Mouse (Mus musculus): ENCODE results near the gene Mrpl47. TPM values are rescaled to one million over a fixed set of nuclear protein-coding genes. Genes with fewer than 3 reads are reported as not detected.

Gene Mrpl47
- polyA plus RNA-seq, 1 experiment from 2014 or later = 33.7 TPM

DNA sequence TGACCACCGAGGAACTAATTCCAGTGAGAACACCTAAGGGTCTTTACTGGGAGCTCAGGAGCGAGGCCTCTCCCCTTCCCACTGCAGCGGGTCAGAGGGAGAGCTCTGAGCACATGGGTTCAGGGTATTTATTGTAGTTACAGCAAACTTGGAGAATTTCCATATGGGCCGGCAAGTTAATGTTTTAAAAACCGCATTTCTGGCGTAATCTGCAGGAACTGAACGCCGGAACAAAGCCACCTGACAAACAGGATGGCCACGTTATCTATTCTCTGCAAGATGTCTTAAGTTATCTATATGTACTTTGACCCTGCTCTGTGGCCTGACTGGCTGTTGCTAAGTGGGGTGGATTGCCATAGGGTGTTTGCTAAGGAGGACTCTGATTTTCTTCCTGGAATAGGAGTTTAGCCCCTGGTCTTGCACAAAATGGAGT, 47.8 kb downstream of the Mrpl47 start:
- Histone ChIP-seq H3K4me2 (replicated peaks; ENCODE audit: low read depth, low read length) (no peak overlapping the region), H3K36me3 (ENCODE audit: control insufficient read depth, insufficient read depth, low read length) (no peaks in the 10 kb centered on the region), H3K4me3 (ENCODE audit: low read depth, low read length) (no peak overlapping the region), H3K9ac (replicated peaks; ENCODE audit: low read depth, low read length) (no peak overlapping the region), H3K4me1 (ENCODE audit: control insufficient read depth, insufficient read depth, low read length) (no peaks in the 10 kb centered on the region), H3K27ac (ENCODE audit: low read length) (no peak overlapping the region), H3K9me3 (ENCODE audit: control insufficient read depth, low read depth, low read length) (no peaks in the 10 kb centered on the region), H3K27me3 (ENCODE audit: control insufficient read depth, insufficient read depth, low read length) (no peaks in the 10 kb centered on the region)
- 56% methylated on average over 9 of the region's 9 CpGs for WGBS
- no peak for ATAC-seq (ENCODE audit: insufficient number of reproducible peaks, insufficient read depth, low FRiP score, low read depth)

DNA sequence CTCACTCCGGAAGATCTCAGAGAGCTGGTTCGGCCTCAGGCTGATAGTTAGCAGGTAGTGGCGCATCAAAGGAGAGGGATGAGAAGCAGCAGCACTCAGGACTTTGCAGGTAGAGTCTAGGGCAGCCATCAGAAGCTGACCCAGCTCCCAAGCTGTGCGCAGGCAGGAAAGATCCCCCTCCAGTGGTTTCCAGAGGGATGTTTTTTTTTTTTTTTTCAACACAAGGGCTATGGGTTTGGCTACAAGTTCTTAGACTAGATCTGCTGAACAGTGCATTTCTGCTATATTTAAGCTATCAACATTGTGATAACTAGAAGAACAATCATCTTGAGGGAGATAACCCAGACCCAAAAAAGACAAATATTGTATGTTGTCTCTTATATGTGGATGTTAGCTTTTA, 50.2 kb downstream of the Mrpl47 start:
- Histone ChIP-seq H3K27me3 (ENCODE audit: control insufficient read depth, insufficient read depth, low read length) (no peaks in the 10 kb centered on the region), H3K4me1 (ENCODE audit: control insufficient read depth, insufficient read depth, low read length) (no peaks in the 10 kb centered on the region), H3K36me3 (ENCODE audit: control insufficient read depth, insufficient read depth, low read length) (no peaks in the 10 kb centered on the region), H3K9me3 (ENCODE audit: control insufficient read depth, low read depth, low read length) (no peaks in the 10 kb centered on the region), H3K4me2 (replicated peaks; ENCODE audit: low read depth, low read length) (no peak overlapping the region), H3K9ac (replicated peaks; ENCODE audit: low read depth, low read length) (no peak overlapping the region), H3K4me3 (ENCODE audit: low read depth, low read length) (no peak overlapping the region), H3K27ac (ENCODE audit: low read length) (no peak overlapping the region)
- no peak for ATAC-seq (ENCODE audit: insufficient number of reproducible peaks, insufficient read depth, low FRiP score, low read depth)
- 45% methylated on average over 4 of the region's 4 CpGs for WGBS

- Histone ChIP-seq H3K27me3 (ENCODE audit: control insufficient read depth, insufficient read depth, low read length) (no peaks in the 10 kb centered on the region), H3K4me3 (ENCODE audit: low read depth, low read length) (no peak overlapping the region), H3K4me2 (replicated peaks; ENCODE audit: low read depth, low read length) (no peak overlapping the region), H3K4me1 (ENCODE audit: control insufficient read depth, insufficient read depth, low read length) (no peaks in the 10 kb centered on the region), H3K36me3 (ENCODE audit: control insufficient read depth, insufficient read depth, low read length) (no peaks in the 10 kb centered on the region), H3K9ac (replicated peaks; ENCODE audit: low read depth, low read length) (no peak overlapping the region), H3K9me3 (ENCODE audit: control insufficient read depth, low read depth, low read length) (no peaks in the 10 kb centered on the region), H3K27ac (ENCODE audit: low read length) (no peak overlapping the region)
- WGBS = 67% methylated on average over 1 of the region's 1 CpGs
- ATAC-seq (ENCODE audit: insufficient number of reproducible peaks, insufficient read depth, low FRiP score, low read depth) = no peak
These were observed 50.9 kb downstream of the Mrpl47 start for GRCm38 (mm10) chr3:32686537-32686936.

DNA sequence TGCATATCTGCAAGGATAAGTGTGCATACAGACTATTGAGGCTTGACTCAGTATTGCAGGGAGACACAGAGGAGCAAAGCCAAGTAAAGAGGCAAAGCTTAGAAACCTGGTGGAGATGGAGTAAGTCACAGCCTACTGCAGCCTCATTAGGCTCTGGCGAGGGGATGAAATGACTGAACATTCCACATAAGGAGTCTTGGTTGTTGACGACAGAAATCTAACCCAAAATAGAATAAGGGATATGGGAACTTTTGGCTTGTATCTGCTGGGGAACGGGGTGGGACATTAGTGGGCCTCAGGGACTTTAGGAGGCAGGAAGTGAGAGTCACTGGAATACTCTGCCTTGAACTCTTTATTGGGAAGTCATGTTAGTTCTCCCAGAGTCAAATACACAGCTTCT, 52.8 kb downstream of the Mrpl47 start:
- 80% methylated on average over 3 of the region's 3 CpGs for WGBS
- Histone ChIP-seq H3K4me3 (ENCODE audit: low read depth, low read length) (no peak overlapping the region), H3K36me3 (ENCODE audit: control insufficient read depth, insufficient read depth, low read length) (no peaks in the 10 kb centered on the region), H3K4me2 (replicated peaks; ENCODE audit: low read depth, low read length) (no peak overlapping the region), H3K27ac (ENCODE audit: low read length) (no peak overlapping the region), H3K9me3 (ENCODE audit: control insufficient read depth, low read depth, low read length) (no peaks in the 10 kb centered on the region), H3K9ac (replicated peaks; ENCODE audit: low read depth, low read length) (no peak overlapping the region), H3K4me1 (ENCODE audit: control insufficient read depth, insufficient read depth, low read length) (no peaks in the 10 kb centered on the region), H3K27me3 (ENCODE audit: control insufficient read depth, insufficient read depth, low read length) (no peaks in the 10 kb centered on the region)
- no peak for ATAC-seq (ENCODE audit: insufficient number of reproducible peaks, insufficient read depth, low FRiP score, low read depth)

DNA sequence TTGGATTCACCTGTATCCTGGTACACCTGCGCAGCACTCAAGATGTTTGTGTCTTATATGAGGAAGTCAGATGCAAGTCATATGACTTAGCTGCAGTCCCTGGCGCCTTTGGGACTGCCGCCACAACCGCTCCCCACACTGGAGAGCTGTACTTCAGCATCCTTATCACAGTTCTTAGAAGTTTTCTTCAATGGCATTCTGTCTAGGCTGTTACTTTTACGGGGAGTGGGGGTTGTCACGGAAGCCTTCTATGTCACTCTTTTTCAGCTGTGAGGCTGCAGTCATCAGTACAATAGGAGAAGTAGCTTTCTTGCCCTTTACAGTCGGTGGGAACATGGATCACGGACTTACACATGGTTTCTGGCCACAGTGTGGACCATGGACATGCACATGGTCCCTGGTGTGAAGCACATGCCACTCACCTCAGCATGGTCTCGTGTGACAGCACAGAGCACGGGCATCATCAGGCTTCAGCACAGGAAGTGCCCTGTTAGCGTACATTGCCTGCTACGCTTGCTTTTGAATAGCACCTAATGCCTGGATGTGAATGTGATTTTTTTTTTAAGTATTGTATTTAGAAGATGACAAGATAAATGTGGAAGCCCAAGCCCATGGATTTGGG, 54.4 kb downstream of the Mrpl47 start:
- H3K4me3 ChIP-seq (ENCODE audit: low read depth, low read length) = no peak overlapping the region
- H3K27ac ChIP-seq (ENCODE audit: low read length) = no peak overlapping the region
- H3K9ac ChIP-seq (replicated peaks; ENCODE audit: low read depth, low read length) = no peak overlapping the region
- no peak for ATAC-seq (ENCODE audit: insufficient number of reproducible peaks, insufficient read depth, low FRiP score, low read depth)
- WGBS = 76% methylated on average over 11 of the region's 12 CpGs
- no peaks in the 10 kb centered on the region for H3K4me1 ChIP-seq (ENCODE audit: control insufficient read depth, insufficient read depth, low read length)
- no peaks in the 10 kb centered on the region for H3K9me3 ChIP-seq (ENCODE audit: control insufficient read depth, low read depth, low read length)
- H3K27me3 ChIP-seq (ENCODE audit: control insufficient read depth, insufficient read depth, low read length) = no peaks in the 10 kb centered on the region
- H3K4me2 ChIP-seq (replicated peaks; ENCODE audit: low read depth, low read length) = no peak overlapping the region
- no peaks in the 10 kb centered on the region for H3K36me3 ChIP-seq (ENCODE audit: control insufficient read depth, insufficient read depth, low read length)

DNA sequence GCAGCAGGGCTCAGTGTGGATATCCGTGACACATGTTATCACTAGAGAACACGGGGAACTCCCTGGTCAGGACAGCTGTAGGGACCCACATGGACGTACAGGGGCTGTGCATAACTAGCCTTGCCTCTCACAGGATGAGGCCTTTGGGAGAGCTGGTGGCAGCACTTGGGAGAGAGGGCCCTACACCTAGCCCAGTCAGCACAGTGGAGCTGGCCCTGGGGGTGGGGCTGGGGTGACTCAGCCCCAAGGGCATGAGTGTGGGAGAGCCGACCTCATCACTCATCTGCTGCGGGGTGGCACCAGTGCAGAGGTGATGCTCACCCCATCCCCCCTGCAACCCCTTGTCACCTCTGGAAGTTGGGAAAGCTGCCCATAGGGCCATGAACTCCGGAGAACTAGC, 61.0 kb downstream of the Mrpl47 start:
- no peak overlapping the region for H3K9ac ChIP-seq (replicated peaks; ENCODE audit: low read depth, low read length)
- no peak overlapping the region for H3K27ac ChIP-seq (ENCODE audit: low read length)
- no peaks in the 10 kb centered on the region for H3K9me3 ChIP-seq (ENCODE audit: control insufficient read depth, low read depth, low read length)
- 84% methylated on average over 6 of the region's 6 CpGs for WGBS
- ATAC-seq (ENCODE audit: insufficient number of reproducible peaks, insufficient read depth, low FRiP score, low read depth) = no peak
- no peaks in the 10 kb centered on the region for H3K27me3 ChIP-seq (ENCODE audit: control insufficient read depth, insufficient read depth, low read length)
- H3K4me3 ChIP-seq (ENCODE audit: low read depth, low read length) = no peak overlapping the region
- no peak overlapping the region for H3K4me2 ChIP-seq (replicated peaks; ENCODE audit: low read depth, low read length)
- H3K4me1 ChIP-seq (ENCODE audit: control insufficient read depth, insufficient read depth, low read length) = no peaks in the 10 kb centered on the region
- H3K36me3 ChIP-seq (ENCODE audit: control insufficient read depth, insufficient read depth, low read length) = no peaks in the 10 kb centered on the region

Other genes with a start within 250 kb of the Mrpl47 start
- gene Kcnmb3, start 245.4 kb downstream of the Mrpl47 start, polyA plus RNA-seq (2014; fragmentation: Nextera tagmentation; extraction: Ambion mirVana) = 0.20 TPM in 1 of 2 replicates, not detected in the other
- 39.8 and 46.5 TPM in 2 replicates for gene Zfp639, start 227.3 kb downstream of the Mrpl47 start, polyA plus RNA-seq (2014; fragmentation: Nextera tagmentation; extraction: Ambion mirVana)
- gene Mfn1, start 208.1 kb downstream of the Mrpl47 start, polyA plus RNA-seq (2014; fragmentation: Nextera tagmentation; extraction: Ambion mirVana) = 30.3 and 37.9 TPM in 2 replicates
- gene Gnb4, start 121.0 kb downstream of the Mrpl47 start, polyA plus RNA-seq (2014; fragmentation: Nextera tagmentation; extraction: Ambion mirVana) = 74.8 and 80.4 TPM in 2 replicates
- 151 and 154 TPM in 2 replicates for gene Actl6a, start 31.3 kb downstream of the Mrpl47 start, polyA plus RNA-seq (2014; fragmentation: Nextera tagmentation; extraction: Ambion mirVana)
- 317 and 331 TPM in 2 replicates for gene Ndufb5, start 615 bp downstream of the Mrpl47 start, polyA plus RNA-seq (2014; fragmentation: Nextera tagmentation; extraction: Ambion mirVana)
- 5.1 TPM in 2 replicates for gene Usp13, start 79.9 kb upstream of the Mrpl47 start, polyA plus RNA-seq (2014; fragmentation: Nextera tagmentation; extraction: Ambion mirVana)